Mouse (Mus musculus) NIH3T3 (cell line): ENCODE measurements at regions not wholly inside any gene's neighbourhood (a gene's known extent, or its start where the extent isn't known, plus 50 kb on each side); places are given as distances from the start of the nearest gene placed in this dataset.

ENCODE experiments used
- DNase-seq: peaks from one replicate; pipeline ENCODE4 v3.0.0-alpha.2; 2012; ENCODE audit warnings: low read depth

DNA sequence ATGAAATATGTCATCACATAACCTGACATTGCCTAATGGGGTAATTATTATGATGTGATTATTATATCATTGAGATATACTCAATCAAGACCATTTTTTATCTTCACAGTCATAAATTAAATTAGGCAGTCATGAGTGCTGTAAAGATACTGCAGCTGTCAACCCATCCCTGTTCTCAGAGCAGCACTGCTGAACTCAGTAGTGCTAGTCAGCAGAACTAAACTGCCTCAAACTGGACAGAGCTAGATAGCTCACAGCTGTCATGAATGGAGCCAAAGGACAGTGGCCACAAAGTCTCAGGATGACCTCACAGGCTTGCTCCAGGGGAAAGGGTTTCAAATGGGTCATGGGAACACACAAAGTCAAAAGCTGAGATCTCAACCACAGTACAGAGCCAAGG is 71.3 kb downstream of the Gm6760 start:
- DNase-seq = no peak

DNA sequence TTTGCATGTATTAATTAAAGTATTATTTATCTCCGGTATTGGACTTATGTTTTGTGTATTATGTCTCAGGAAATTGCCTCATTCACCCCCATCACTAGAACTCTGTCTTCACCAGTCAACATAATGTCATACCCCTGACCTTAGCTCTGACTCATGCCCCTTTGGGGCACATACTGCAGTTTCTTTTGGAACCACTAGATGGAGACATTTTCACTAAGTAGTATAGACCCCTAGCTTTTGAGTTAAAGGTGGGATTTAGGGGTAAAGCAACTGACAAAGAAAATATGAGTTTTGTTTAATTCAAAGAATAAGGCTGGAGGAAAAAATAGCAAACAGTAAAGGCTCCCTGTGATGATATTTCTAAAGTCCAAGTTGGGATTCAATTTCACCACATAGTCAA is 93.6 kb downstream of the Gm6760 start:
- DNase-seq = peak; percentile 1

GRCm38 (mm10) chrX:64056776-64057175 is 95.2 kb downstream of the Gm6760 start:
- DNase-seq = no peak
